Mouse (Mus musculus): Measurements from ENCODE around the gene Sema4d.

The Sema4d gene

DNA sequence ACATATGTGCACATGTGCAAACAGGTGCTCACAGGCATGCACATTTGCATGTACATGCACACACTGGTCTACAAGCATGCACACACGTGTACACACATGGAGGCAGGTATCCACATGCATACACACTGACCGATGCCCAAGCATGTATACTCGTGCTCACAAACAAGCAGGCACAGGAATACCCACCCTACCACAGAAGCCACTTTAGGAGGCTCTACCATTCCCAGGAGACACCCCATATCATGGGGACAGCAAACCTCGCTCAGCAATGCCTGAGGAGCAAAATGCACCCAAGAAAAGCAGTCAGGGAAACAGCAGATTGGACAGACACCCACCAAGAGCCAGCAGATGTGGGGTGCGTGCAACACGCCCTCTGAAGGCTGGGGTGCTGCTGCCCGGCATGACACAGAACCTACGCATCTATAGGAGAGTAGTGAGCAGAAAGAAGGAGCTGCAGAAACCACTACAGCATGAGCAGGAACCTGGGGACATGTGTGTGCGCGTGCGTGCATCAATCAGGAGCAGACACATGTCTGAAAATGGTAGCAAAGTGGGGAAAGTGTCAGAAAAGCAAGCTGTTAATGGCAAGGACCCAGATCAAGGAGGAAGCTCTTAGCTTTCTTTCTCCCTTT lies 15.1 kb downstream of the Sema4d start:
- DNase-seq (ENCODE audit: low read depth), result no peak

- no peak for DNase-seq (ENCODE audit: low read depth)
Observed at GRCm38 (mm10) chr13:51777738-51778274, 15.7 kb downstream of the Sema4d start.

DNA sequence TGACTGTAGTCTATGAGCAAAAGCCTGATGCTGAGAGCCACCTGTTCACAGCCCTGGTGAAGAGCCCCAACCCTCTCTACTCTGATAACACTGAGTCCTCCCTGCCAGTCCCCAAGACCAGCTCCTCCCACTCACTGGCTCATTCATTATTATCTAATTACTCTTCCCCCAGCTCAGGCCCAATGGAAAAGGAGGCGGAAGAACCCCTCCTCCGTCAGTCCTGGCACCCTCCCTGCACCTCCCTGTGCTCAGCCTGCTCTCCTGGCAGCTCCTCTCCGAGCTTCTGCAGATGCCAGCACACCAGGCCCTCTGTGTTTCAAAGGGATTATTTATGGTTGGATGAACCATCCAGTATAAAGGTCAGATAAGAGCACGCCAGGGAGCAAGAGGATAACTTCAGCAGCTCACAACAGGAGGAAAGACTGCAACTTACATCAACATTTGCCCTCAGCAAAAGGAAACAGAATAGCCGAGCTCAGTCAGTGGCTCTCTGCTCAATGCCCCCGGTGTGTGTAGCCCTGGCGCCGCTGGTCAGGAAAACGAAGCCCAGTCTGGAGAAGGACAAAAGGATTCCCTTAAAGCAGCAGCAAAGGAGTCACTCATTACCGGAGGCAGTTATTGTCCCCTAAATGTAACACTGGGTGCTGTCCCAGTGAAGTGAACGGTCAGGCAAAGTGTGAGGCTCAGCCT lies 16.4 kb downstream of the Sema4d start:
- DNase-seq (ENCODE audit: low read depth), result peak; percentile 79

DNA sequence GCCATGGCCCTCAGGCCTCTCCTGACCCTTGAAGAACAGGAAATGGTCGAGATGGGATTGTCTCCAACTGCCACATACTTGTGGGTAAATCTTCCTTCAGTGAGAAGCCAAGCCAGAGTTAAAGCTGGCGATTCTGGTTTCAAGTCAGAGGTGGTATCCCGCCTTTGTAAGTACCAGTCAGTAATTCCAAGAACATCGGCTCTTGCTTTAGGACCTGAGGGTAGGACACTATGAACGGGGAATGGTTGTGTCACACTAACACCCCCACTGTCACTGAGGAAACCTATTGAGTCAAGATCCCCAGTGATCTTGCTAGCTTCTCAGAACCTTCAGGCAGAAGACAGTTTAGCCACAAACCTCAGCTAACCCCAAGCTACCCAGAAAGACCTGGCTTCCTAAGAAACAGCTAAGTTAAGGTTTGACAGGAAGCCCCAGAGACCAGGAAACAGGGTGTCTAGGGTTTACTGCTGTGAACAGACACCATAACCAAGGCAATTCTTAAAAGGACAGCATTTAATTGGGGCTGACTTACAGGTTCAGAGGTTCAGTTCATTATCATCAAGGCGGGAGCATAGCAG lies 17.3 kb downstream of the Sema4d start:
- no peak for DNase-seq (ENCODE audit: low read depth)

GRCm38 (mm10) chr13:51771802-51772206 lies 21.7 kb downstream of the Sema4d start:
- DNase-seq (ENCODE audit: low read depth), result no peak

DNA sequence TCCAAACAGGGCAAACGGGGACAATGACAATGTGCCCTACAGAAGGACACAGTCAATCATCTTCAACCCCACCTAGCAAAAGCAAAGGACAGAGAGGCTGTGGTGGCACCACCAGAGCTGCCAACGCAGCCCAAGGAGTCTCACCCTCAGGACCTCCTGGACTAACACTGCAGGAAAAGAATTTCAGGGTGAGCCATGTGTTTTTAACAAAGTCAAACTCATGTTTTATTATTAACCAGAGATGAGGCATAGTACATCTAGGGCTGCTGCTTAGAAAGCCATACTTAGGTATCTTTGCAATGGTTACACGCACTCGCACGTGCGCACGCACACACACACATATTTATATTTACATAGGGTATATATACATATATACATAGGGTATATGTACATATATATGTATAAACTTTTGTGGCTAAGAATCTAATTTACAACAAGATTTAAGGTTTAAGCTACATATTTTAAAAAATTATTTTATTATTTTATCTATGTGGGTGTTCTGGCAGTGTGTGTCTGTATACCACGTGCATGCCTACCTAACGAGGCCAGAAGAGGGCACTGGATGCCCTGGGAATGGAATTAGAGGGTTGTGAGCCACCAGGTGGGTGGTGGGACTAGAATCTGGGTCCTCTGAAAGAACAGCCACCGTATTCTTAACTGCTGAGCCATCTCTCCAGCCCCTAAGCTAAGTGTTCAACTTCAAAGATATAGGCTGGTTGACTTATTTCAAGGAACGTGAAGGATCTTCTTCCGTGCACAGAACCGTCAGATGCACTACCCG lies 22.7 kb downstream of the Sema4d start:
- no peak for DNase-seq (ENCODE audit: low read depth)

DNA sequence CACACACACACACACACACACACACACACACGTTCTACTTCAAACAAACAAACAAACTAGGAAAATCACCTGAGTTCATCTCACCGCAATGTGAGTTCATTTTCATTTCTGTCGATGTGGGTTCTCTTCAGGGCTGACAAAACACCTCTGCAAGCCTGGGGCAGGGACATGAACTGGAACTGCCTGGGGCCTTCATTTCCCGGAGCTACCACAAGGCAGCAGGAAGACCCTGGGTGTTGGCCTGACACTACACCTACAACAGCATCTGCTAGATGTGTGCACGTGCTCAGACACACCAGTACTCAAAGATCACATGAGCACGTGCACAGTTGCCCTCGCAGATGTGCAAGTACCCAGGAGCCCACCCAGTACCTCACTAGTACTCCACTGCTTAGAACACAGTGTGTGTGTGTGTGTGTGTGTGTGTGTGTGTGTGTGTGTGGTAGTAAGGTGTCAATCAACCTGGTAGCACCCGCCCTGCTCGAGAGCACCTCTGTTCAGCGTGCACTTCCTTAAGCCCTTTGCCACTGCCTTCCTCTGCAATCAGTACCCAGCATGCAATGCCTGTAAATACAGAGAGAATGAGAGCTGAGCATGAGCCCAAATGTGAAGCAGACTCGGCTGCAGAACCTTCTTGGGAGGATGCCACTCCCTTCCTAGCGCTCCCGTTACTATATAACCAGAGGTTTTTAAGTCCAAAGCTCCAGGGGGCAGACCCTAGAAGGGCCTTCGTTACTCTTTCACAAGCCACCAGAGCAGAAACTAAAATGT lies 25.4 kb downstream of the Sema4d start:
- DNase-seq (ENCODE audit: low read depth), result no peak

DNA sequence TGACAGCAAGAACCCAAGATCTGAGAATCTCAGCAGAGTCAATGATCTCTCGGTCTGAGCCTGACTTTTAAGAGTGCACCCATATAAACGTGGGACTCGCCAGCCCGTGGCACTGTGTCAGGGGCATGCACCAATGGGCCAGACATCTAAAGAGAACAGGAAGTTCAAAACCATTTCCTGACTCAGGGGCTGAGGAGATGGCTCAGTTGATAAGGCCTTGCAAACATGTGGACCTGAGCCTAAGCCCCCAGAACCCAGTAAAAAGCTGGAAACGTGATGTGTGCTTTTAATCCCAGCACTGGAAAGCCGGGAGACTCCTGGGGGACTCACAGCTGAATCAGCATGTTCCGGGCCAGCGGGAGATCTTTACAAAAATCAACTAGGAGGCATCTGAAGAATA lies 26.0 kb downstream of the Sema4d start:
- DNase-seq (ENCODE audit: low read depth), result no peak

DNA sequence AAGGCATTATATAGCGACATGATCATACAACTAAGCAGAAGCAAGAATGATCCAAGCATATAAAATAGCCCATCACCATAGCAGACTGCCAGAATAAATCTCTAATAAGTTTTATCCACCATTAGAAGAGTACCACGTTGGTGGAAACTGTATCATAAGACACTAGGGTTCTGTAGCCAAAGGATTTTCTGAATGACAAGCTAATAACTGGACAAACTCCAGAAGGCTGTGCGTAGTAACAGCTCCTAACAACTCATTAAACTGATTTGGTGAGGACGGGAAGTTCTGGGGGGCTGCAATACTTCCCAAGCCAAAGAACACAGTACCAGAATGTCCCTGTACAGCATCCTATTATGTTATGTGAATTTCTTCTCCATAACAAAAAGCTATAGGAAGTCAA lies 26.8 kb downstream of the Sema4d start:
- DNase-seq (ENCODE audit: low read depth), result no peak

GRCm38 (mm10) chr13:51765369-51765768 lies 28.2 kb downstream of the Sema4d start:
- DNase-seq (ENCODE audit: low read depth), result no peak

GRCm38 (mm10) chr13:51763019-51763698 lies 30.4 kb downstream of the Sema4d start:
- DNase-seq (ENCODE audit: low read depth), result no peak

GRCm38 (mm10) chr13:51761186-51761813 lies 32.2 kb downstream of the Sema4d start:
- no peak for DNase-seq (ENCODE audit: low read depth)

GRCm38 (mm10) chr13:51759256-51759987 lies 34.1 kb downstream of the Sema4d start:
- no peak for DNase-seq (ENCODE audit: low read depth)

DNA sequence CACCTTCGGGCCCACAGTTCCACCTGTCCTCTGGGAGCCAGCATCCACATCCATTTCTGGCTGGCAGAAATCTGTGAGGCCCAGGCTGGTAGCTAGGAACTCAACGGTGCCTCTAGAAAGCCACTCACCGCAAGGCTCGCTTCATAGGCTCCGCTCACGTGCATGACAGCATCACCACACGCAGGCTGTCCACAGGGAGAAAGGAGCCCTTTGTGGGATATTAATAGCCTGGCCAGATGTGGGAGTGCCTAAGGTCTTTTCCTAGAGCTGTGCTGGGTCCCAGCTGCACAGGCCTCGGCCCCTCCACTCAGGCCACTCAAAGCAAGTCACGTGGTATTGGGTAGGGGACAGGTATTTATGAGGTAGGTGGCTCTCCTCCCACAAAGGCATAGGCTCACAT lies 35.1 kb downstream of the Sema4d start:
- no peak for DNase-seq (ENCODE audit: low read depth)

DNA sequence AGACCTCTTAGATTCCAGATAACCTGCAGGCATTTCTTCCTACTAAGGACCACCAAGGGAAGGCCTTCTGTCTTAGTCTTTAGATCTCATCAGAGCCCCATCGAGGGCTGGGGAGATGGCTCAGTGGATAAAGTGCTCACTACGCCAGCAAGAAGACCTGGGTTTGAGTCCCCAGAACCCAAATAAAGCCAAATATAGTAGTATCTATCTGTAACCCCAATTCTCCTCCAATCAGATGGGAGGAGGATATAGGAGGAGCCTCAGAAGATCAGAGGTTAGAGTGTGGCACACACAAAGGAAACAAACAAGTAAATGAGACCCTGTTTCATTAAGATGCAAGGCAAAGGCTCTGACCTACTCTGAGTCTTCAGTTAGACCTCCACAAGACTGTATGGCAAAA lies 36.4 kb downstream of the Sema4d start:
- no peak for DNase-seq (ENCODE audit: low read depth)

- no peak for DNase-seq (ENCODE audit: low read depth)
Observed at GRCm38 (mm10) chr13:51756563-51756962, 37.0 kb downstream of the Sema4d start.

DNA sequence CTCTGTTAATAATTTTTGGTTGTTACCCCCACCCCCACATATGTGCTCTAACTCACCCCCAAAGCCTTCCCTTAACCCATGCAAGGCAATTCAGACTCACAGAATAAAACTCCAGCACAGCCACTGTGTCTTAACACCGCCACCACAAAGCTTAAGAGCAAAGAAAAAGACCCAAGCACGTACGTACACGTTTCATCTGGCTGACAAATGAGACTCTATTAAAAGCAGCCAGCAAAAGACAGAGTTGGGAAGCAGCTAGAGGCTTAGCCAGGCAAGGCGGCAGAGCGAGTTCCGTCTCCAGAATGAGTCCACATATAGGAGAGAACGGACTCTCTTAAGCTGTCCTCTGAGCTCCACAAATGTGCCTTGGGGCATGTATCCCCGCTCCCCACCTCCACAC lies 37.5 kb downstream of the Sema4d start:
- DNase-seq (ENCODE audit: low read depth), result no peak

- no peak for DNase-seq (ENCODE audit: low read depth)
Observed at GRCm38 (mm10) chr13:51755584-51755983, 38.0 kb downstream of the Sema4d start.

DNA sequence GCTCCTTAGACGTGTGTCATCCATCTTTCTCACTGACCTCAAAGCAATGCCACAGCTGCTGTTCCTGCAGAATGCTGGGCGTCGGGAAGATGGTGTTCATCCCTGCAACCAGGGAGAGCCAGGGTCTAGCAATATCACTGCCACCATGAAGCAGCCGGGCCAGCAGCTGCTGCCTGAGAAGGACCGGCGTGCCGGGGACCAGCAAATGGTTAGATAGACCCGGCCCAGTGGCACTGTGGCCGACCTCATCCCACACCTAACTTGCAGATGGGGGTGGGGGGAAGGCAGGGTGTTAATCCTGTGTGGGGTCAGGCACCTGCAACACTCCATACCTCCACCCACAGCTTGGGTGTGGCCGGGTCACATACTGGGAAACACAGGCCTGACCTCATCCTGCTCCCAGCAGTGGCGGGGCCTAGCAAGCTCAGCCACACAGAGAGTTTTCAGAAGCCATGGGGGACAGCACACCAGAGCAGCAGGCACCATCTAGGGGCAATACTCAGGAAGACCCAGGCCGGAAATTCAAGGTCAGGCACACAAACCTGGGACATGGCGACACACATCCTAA lies 38.9 kb downstream of the Sema4d start:
- no peak for DNase-seq (ENCODE audit: low read depth)

Data from c-Kit-positive CD71-positive TER-119-negative erythroid progenitor cells, embryonic 14.5 days (primary cell).